Mouse (Mus musculus) heart, embryonic 13.5 days (tissue): ENCODE results near the gene Gm49380. TPM values are rescaled to one million over a fixed set of nuclear protein-coding genes. Genes with fewer than 3 reads are reported as not detected.

Experiments
- ATAC-seq: fragments of 200-750 bp; cut with Nextera tagmentation; 2 replicates; pipeline ENCODE4 v1.8.0; 2017; ENCODE audit warnings: moderate TSS enrichment; ENCODE audit not compliant: insufficient number of reproducible peaks, low FRiP score, low TSS enrichment; ENCODE audit errors: extremely low read depth
- H3K27ac ChIP-seq: fragments of 300-500 bp; sonication (generic); replicated peaks from 2 replicates; pipeline ENCODE4 v1.5.1; 2015; ENCODE audit warnings: moderate library complexity, mild to moderate bottlenecking, inconsistent platforms
- H3K27me3 ChIP-seq: fragments of 300-500 bp; sonication (generic); replicated peaks from 2 replicates; pipeline ENCODE4 v1.6.1; 2015; ENCODE audit warnings: mild to moderate bottlenecking, inconsistent platforms
- H3K36me3 ChIP-seq: fragments of 300-500 bp; sonication (generic); 2 replicates; pipeline ENCODE4 v1.6.1; 2015; ENCODE audit warnings: mild to moderate bottlenecking, inconsistent platforms
- H3K4me1 ChIP-seq: fragments of 300-500 bp; sonication (generic); 2 replicates; pipeline ENCODE4 v1.6.1; 2015; ENCODE audit warnings: inconsistent platforms
- H3K4me2 ChIP-seq: fragments of 300-500 bp; sonication (generic); 2 replicates; pipeline ENCODE4 v1.6.1; 2015; ENCODE audit warnings: inconsistent platforms, mild to moderate bottlenecking, moderate library complexity
- H3K4me3 ChIP-seq: fragments of 300-500 bp; sonication (generic); 2 replicates; pipeline ENCODE4 v1.5.1; 2015; ENCODE audit warnings: moderate library complexity, mild to moderate bottlenecking, inconsistent platforms
- H3K9ac ChIP-seq: fragments of 300-500 bp; sonication (generic); 2 replicates; pipeline ENCODE4 v1.6.1; 2015; ENCODE audit warnings: inconsistent platforms, mild to moderate bottlenecking, moderate library complexity
- H3K9me3 ChIP-seq: fragments of 300-500 bp; sonication (generic); 2 replicates; pipeline ENCODE4 v1.6.1; 2016; ENCODE audit warnings: inconsistent platforms
- WGBS: fragments of 180-500 bp; shearing (Covaris S2); methylation state at CpG from one replicate; pipeline ENCODE4 v1.1.7; 2015; ENCODE audit warnings: mixed read lengths; 5-methylcytosine and 5-hydroxymethylcytosine counted together
- polyA plus RNA-seq: library from polyadenylated mRNA; unstranded; fragments of >200 nt; fragmentation: Nextera tagmentation; extraction: Ambion mirVana; gene quantifications from 2 replicates; pipeline ENCODE4 v1.2.1, GENCODE M21; 2015

The Gm49380 gene
- polyA plus RNA-seq, 1 experiment from 2014 or later: not detected

GRCm38 (mm10) chr9:44134101-44134850 lies 21.0 kb upstream of the Gm49380 start, which contains the start of gene Mcam:
Mcam (plus strand) TSS chr9:44134469.
- Histone ChIP-seq H3K4me1 (peaks cover 83% of the 10 kb centered on the region), H3K27me3 (no peaks in the 10 kb centered on the region)
- under 1% methylated on average over 54 of the region's 55 CpGs for WGBS

GRCm38 (mm10) chr9:44133287-44133686 lies 20.0 kb upstream of the Gm49380 start:
- H3K9ac ChIP-seq: peak overlapping the region; percentile 98
- H3K9me3 ChIP-seq: no peaks in the 10 kb centered on the region
- H3K27me3 ChIP-seq: no peaks in the 10 kb centered on the region
- peaks cover 21% of the 10 kb centered on the region for H3K36me3 ChIP-seq
- peaks cover 80% of the 10 kb centered on the region for H3K4me1 ChIP-seq
- no peak for ATAC-seq
- WGBS: 13% methylated on average over 2 of the region's 2 CpGs
- H3K4me2 ChIP-seq: peak overlapping the region; percentile 89
- peak overlapping the region; percentile 97 for H3K27ac ChIP-seq
- H3K4me3 ChIP-seq: peak overlapping the region; percentile 94

More at GRCm38 (mm10) chr9:44134101-44134850, 21.0 kb upstream of the Gm49380 start, which contains the start of gene Mcam:
- peaks cover 31% of the 10 kb centered on the region for H3K36me3 ChIP-seq
- no peaks in the 10 kb centered on the region for H3K9me3 ChIP-seq
- peak within 1 kb of the TSS; percentile 89 for H3K4me2 ChIP-seq
- H3K4me3 ChIP-seq: peak within 1 kb of the TSS; percentile 94
- ATAC-seq: peak; percentile 29; the same call in 1 of the 2 replicates
- H3K27ac ChIP-seq: peak within 1 kb of the TSS; percentile 97
- H3K9ac ChIP-seq: peak within 1 kb of the TSS; percentile 98

GRCm38 (mm10) chr9:44132200-44132599 lies 18.9 kb upstream of the Gm49380 start:
- Histone ChIP-seq H3K9me3 (no peaks in the 10 kb centered on the region), H3K27ac (peak overlapping the region; percentile 97), H3K4me3 (no peak overlapping the region), H3K27me3 (no peaks in the 10 kb centered on the region), H3K4me1 (peaks cover 75% of the 10 kb centered on the region), H3K9ac (peak overlapping the region; percentile 52; the same call in 1 of the 2 replicates), H3K36me3 (peaks cover 10% of the 10 kb centered on the region), H3K4me2 (peak overlapping the region; percentile 89; the same call in 1 of the 2 replicates)
- no peak for ATAC-seq
- WGBS: 63% methylated on average over 5 of the region's 5 CpGs

GRCm38 (mm10) chr9:44131276-44131590 lies 17.9 kb upstream of the Gm49380 start:
- ATAC-seq: no peak
- 49% methylated on average over 7 of the region's 7 CpGs for WGBS
- Histone ChIP-seq H3K27ac (peak overlapping the region; percentile 97), H3K9me3 (no peaks in the 10 kb centered on the region), H3K36me3 (0 out of 2 replicates have a peak, but pooled peaks cover under 1% of the 10 kb centered on the region), H3K4me3 (no peak overlapping the region), H3K4me2 (peak overlapping the region; percentile 78), H3K4me1 (peaks cover 72% of the 10 kb centered on the region), H3K27me3 (no peaks in the 10 kb centered on the region), H3K9ac (peak overlapping the region; percentile 50; the same call in 1 of the 2 replicates)

- Histone ChIP-seq H3K4me2 (peak overlapping the region; percentile 78), H3K36me3 (no peaks in the 10 kb centered on the region), H3K27ac (peak overlapping the region; percentile 97), H3K9me3 (no peaks in the 10 kb centered on the region), H3K4me3 (peak overlapping the region; percentile 50), H3K27me3 (no peaks in the 10 kb centered on the region), H3K9ac (peak overlapping the region; percentile 81), H3K4me1 (peaks cover 71% of the 10 kb centered on the region)
- WGBS: 17% methylated on average over 19 of the region's 19 CpGs
- ATAC-seq: no peak
These were observed 17.4 kb upstream of the Gm49380 start for GRCm38 (mm10) chr9:44130581-44131275.

- Histone ChIP-seq H3K27ac (peak overlapping the region; percentile 97), H3K4me3 (peak overlapping the region; percentile 50), H3K36me3 (no peaks in the 10 kb centered on the region), H3K27me3 (no peaks in the 10 kb centered on the region), H3K9me3 (no peaks in the 10 kb centered on the region), H3K4me2 (peak overlapping the region; percentile 78), H3K4me1 (peaks cover 71% of the 10 kb centered on the region), H3K9ac (peak overlapping the region; percentile 81)
- WGBS: under 1% methylated on average over 27 of the region's 27 CpGs
- ATAC-seq: no peak; the same call in 1 of the 2 replicates
These were observed 16.7 kb upstream of the Gm49380 start for GRCm38 (mm10) chr9:44130034-44130433.

GRCm38 (mm10) chr9:44129633-44130032 lies 16.3 kb upstream of the Gm49380 start:
- H3K4me1 ChIP-seq: peaks cover 71% of the 10 kb centered on the region
- WGBS: 2% methylated on average over 9 of the region's 9 CpGs

GRCm38 (mm10) chr9:44127351-44127801 lies 14.1 kb upstream of the Gm49380 start:
- peaks cover 54% of the 10 kb centered on the region for H3K4me1 ChIP-seq

More at GRCm38 (mm10) chr9:44129633-44130032, 16.3 kb upstream of the Gm49380 start:
- Histone ChIP-seq H3K36me3 (no peaks in the 10 kb centered on the region), H3K27ac (peak overlapping the region; percentile 97), H3K27me3 (no peaks in the 10 kb centered on the region), H3K4me2 (peak overlapping the region; percentile 78), H3K9ac (peak overlapping the region; percentile 81), H3K9me3 (no peaks in the 10 kb centered on the region), H3K4me3 (peak overlapping the region; percentile 50)
- no peak for ATAC-seq

GRCm38 (mm10) chr9:44126746-44127145 lies 13.4 kb upstream of the Gm49380 start:
- peak overlapping the region; percentile 57 for H3K4me2 ChIP-seq
- no peaks in the 10 kb centered on the region for H3K36me3 ChIP-seq
- peaks cover 48% of the 10 kb centered on the region for H3K4me1 ChIP-seq
- no peak overlapping the region for H3K4me3 ChIP-seq
- H3K9me3 ChIP-seq: no peaks in the 10 kb centered on the region
- peak overlapping the region; percentile 36 for H3K27ac ChIP-seq
- 75% methylated on average over 3 of the region's 3 CpGs for WGBS
- ATAC-seq: no peak
- no peaks in the 10 kb centered on the region for H3K27me3 ChIP-seq
- H3K9ac ChIP-seq: peak overlapping the region; percentile 54; the same call in 1 of the 2 replicates

More at GRCm38 (mm10) chr9:44127351-44127801, 14.1 kb upstream of the Gm49380 start:
- no peaks in the 10 kb centered on the region for H3K9me3 ChIP-seq
- ATAC-seq: no peak
- no peak overlapping the region for H3K9ac ChIP-seq
- peak overlapping the region; percentile 62; the same call in 1 of the 2 replicates for H3K27ac ChIP-seq
- H3K4me2 ChIP-seq: no peak overlapping the region
- 52% methylated on average over 3 of the region's 3 CpGs for WGBS
- H3K4me3 ChIP-seq: no peak overlapping the region
- no peaks in the 10 kb centered on the region for H3K36me3 ChIP-seq
- no peaks in the 10 kb centered on the region for H3K27me3 ChIP-seq

GRCm38 (mm10) chr9:44125546-44126428 lies 12.5 kb upstream of the Gm49380 start:
- peak overlapping the region; percentile 62 for H3K9ac ChIP-seq

More at GRCm38 (mm10) chr9:44125546-44126428, 12.5 kb upstream of the Gm49380 start:
- Histone ChIP-seq H3K4me2 (peak overlapping the region; percentile 57), H3K27ac (peak overlapping the region; percentile 36), H3K27me3 (no peaks in the 10 kb centered on the region), H3K36me3 (no peaks in the 10 kb centered on the region), H3K4me1 (peaks cover 38% of the 10 kb centered on the region), H3K9me3 (no peaks in the 10 kb centered on the region), H3K4me3 (peak overlapping the region; percentile 8; the same call in 1 of the 2 replicates)
- WGBS: 32% methylated on average over 18 of the region's 18 CpGs
- ATAC-seq: no peak
